Mouse (Mus musculus) MEL-GATA-1-ER (cell line): ENCODE data around the gene Dnajc11.

Source experiments
- DNase-seq: peaks from one replicate; pipeline ENCODE4 v3.0.0-alpha.2; 2012; ENCODE audit warnings: low read depth; ENCODE audit errors: extremely low read depth

Gene Dnajc11

GRCm38 (mm10) chr4:151932576-151933504 is 651 bp upstream of the Dnajc11 start:
- DNase-seq: no peak

GRCm38 (mm10) chr4:151934215-151934572 is 703 bp downstream of the Dnajc11 start:
- DNase-seq: peak; percentile 16

GRCm38 (mm10) chr4:151937441-151937840 is 4.0 kb downstream of the Dnajc11 start:
- DNase-seq: no peak

GRCm38 (mm10) chr4:151938089-151938488 is 4.6 kb downstream of the Dnajc11 start:
- DNase-seq: no peak

- no peak for DNase-seq
Measured at GRCm38 (mm10) chr4:151946211-151946610, 12.7 kb downstream of the Dnajc11 start.

- DNase-seq: no peak
Measured at GRCm38 (mm10) chr4:151948497-151949471, 15.3 kb downstream of the Dnajc11 start.

- DNase-seq: no peak
Measured at GRCm38 (mm10) chr4:151953209-151953608, 19.7 kb downstream of the Dnajc11 start.

GRCm38 (mm10) chr4:151955791-151956190 is 22.3 kb downstream of the Dnajc11 start:
- DNase-seq: no peak

GRCm38 (mm10) chr4:151957584-151958315 is 24.3 kb downstream of the Dnajc11 start:
- DNase-seq: no peak

- no peak for DNase-seq
Measured at GRCm38 (mm10) chr4:151959849-151960512, 26.5 kb downstream of the Dnajc11 start.

GRCm38 (mm10) chr4:151960513-151960854 is 27.0 kb downstream of the Dnajc11 start:
- peak; percentile 95 for DNase-seq

GRCm38 (mm10) chr4:151962817-151963216 is 29.3 kb downstream of the Dnajc11 start:
- peak; percentile 87 for DNase-seq

GRCm38 (mm10) chr4:151968204-151968921 is 34.9 kb downstream of the Dnajc11 start:
- no peak for DNase-seq

GRCm38 (mm10) chr4:151972221-151972967 is 38.9 kb downstream of the Dnajc11 start:
- DNase-seq: no peak

- no peak for DNase-seq
Measured at GRCm38 (mm10) chr4:151975441-151975840, 42.0 kb downstream of the Dnajc11 start.

GRCm38 (mm10) chr4:151977748-151978147 is 44.3 kb downstream of the Dnajc11 start:
- DNase-seq: no peak

- no peak for DNase-seq
Measured at GRCm38 (mm10) chr4:151980699-151981098, 47.2 kb downstream of the Dnajc11 start.

GRCm38 (mm10) chr4:151981363-151981762 is 47.9 kb downstream of the Dnajc11 start:
- no peak for DNase-seq

- no peak for DNase-seq
Measured at GRCm38 (mm10) chr4:151983043-151983442, 49.6 kb downstream of the Dnajc11 start.
